Mouse (Mus musculus): ENCODE data around the gene Zfp62.

Zfp62 gene

DNA sequence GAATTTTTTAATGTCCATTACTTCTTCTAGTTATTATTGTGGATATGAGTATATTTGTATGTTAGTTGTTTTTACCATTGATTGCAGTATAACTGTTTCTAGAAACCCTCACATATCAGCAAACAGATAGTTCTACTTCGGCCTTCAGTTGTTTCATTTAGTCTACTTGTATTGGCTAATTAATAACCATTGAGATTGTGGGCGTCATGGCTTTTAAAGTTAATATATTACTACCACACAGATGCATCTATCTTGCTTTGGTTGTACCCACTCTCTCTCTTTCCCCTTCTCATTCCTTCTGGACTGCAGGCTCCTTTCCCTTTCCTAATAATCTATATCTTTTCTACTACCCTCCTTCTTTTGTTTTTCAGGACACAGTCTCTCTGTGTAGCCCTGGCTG lies 56.2 kb downstream of the Zfp62 start:
- CTCF ChIA-PET: no interaction called here
- POLR2A ChIA-PET: no interaction called here

DNA sequence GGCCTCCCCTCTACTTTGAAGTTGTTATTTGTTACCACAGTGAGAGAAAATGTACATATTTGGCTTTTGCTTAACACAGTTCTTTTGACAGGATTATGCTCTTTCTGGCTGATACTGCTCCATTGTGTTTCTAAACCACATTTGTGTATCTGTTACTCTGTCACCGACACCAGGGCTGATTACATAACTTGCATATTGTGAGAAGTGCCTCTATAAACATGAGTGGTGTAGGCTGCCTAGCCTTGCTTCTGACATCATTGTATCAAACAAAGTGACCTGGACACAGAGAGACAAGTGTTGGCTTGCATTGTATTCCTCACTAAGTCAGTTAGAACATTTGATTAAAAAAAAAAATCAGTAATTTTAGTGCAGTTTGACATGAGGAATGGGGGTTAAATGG lies 56.7 kb downstream of the Zfp62 start:
- CTCF ChIA-PET: no interaction called here
- POLR2A ChIA-PET: no interaction called here

DNA sequence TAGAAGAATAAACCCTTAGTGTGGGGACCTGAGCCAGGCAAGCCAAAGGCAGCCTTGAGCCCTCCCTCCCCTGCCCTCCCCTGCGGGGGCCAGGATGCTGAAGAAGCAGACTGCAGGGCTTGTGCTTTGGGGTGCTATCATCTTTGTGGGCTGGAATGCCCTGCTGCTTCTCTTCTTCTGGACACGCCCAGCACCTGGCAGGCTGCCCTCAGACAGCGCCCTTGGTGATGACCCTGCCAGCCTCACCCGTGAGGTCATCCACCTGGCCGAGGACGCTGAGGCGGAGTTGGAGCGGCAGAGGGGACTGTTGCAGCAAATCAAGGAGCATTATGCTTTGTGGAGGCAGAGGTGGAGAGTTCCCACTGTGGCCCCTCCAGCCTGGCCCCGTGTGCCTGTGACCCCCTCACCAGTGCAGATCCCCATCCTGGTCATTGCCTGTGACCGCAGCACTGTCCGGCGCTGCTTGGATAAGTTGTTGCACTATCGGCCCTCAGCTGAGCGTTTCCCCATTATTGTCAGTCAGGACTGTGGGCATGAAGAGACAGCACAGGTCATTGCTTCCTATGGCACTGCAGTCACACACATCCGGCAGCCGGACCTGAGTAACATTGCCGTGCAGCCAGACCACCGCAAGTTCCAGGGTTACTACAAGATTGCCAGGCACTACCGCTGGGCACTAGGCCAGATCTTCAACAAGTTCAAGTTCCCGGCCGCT lies 57.7 kb downstream of the Zfp62 start:
- ChIA-PET POLR2A (interaction anchor here in 3 of 4 experiments (0.5 to 2.2 kb wide), 10 partner anchors 10 to 462 kb away, joined by 3 to 13 read pairs (median 5); partner anchors contain the start of genes Zfp62 (in 3 of the 3) and Rack1 (in 1 of the 3)), CTCF (interaction anchor here in 1 of 4 experiments (1.1 kb wide), 1 partner anchor 376 kb away, joined by 3 read pairs; no protein-coding TSS in a partner anchor)

DNA sequence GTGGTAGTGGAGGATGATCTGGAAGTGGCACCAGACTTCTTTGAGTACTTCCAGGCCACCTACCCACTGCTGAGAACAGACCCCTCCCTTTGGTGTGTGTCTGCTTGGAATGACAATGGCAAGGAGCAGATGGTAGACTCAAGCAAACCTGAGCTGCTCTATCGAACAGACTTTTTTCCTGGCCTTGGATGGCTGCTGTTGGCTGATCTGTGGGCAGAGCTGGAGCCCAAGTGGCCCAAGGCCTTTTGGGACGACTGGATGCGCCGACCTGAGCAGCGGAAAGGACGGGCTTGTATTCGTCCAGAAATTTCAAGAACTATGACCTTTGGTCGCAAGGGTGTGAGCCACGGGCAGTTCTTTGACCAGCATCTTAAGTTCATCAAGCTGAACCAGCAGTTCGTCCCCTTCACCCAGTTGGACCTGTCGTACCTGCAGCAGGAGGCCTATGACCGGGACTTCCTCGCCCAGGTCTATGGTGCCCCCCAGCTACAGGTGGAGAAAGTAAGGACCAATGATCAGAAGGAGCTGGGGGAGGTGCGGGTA lies 58.3 kb downstream of the Zfp62 start:
- ChIA-PET CTCF (interaction anchor here in 2 of 4 experiments (0.6 to 1.1 kb wide), 3 partner anchors 10 to 375 kb away, joined by 3 read pairs; no protein-coding TSS in a partner anchor), POLR2A (interaction anchor here in 3 of 4 experiments (0.5 to 2.2 kb wide), 16 partner anchors 8 to 462 kb away, joined by 3 to 13 read pairs (median 4); partner anchors contain the start of genes Zfp62 (in 3 of the 3) and Rack1 (in 1 of the 3))

DNA sequence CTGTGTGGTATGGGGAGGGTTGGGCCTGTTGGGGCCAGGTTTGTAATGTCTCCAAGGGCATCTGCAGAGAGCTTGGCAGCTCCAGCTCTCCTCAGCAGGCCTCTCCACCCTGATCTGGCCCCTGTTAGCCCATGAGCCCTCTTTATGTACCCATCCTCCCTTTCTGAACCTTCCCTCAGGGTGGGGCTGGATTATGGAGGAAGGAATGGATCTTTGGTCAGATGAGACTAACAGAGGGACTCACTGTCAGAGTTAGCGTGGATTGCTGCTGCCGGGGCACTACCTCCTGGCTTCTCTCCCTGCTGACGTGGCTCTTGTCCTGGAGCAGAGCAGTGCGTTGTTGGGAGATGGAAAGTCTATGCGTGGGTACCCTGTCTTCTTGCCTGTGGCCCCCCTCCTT lies 59.2 kb downstream of the Zfp62 start:
- CTCF ChIA-PET: interaction anchor here in 1 of 4 experiments (1.0 to 1.1 kb wide), 2 partner anchors 9 to 374 kb away, joined by 3 read pairs; no protein-coding TSS in a partner anchor
- POLR2A ChIA-PET: interaction anchor here in 3 of 4 experiments (0.6 to 2.4 kb wide), 8 partner anchors 9 to 470 kb away, joined by 3 to 13 read pairs (median 6); partner anchors contain the start of gene Zfp62 (in 2 of the 3)

DNA sequence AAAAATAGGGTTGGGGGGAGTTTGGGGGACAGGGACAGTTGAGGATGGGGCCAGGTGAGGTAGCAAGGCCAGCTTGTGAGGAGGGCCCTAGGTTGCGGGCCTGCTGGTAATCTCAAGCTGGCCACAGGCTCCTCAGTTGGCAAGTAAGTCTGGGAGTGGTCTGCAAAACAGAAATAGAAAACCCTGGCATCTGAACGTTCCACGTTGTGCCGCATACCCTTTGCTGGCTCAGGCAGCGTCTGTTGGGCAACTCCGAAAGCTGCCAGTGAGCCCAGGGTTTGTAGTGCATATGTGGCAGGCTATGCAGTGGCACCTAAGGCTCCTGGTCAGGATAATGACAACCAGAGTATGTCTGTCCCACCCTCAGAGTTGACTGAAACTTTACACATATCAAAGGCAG lies 60.1 kb downstream of the Zfp62 start:
- ChIA-PET CTCF (no interaction called here), POLR2A (interaction anchor here in 2 of 4 experiments (2.2 to 2.4 kb wide), 2 partner anchors 18 to 60 kb away, joined by 6 read pairs; partner anchors contain the start of gene Zfp62 (in 1 of the 2))

DNA sequence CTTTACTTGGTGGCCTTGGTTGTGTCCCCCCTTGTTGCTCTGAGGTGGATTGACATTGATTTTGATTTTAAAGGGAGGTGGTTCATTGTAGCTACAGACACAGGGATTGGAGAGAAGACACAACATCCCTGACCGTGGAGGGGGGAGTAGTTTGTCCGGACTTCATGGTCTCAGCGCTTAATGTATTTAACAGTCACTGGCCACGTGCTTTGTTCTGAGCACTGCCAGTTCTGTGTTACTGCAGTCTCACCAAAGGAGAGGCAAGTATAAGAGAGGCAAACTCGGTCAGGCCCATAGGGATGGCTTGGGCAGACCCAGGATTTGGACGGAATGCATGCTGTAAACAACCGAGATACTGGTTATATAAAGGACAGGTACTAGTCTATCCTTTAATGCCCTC lies 61.0 kb downstream of the Zfp62 start:
- ChIA-PET CTCF (interaction anchor here in 1 of 4 experiments (0.6 kb wide), 1 partner anchor 1036 kb away, joined by 3 read pairs; no protein-coding TSS in a partner anchor), POLR2A (interaction anchor here in 3 of 4 experiments (1.0 to 2.4 kb wide), 5 partner anchors 10 to 61 kb away, joined by 3 to 6 read pairs (median 3); partner anchors contain the start of gene Zfp62 (in 1 of the 3))

DNA sequence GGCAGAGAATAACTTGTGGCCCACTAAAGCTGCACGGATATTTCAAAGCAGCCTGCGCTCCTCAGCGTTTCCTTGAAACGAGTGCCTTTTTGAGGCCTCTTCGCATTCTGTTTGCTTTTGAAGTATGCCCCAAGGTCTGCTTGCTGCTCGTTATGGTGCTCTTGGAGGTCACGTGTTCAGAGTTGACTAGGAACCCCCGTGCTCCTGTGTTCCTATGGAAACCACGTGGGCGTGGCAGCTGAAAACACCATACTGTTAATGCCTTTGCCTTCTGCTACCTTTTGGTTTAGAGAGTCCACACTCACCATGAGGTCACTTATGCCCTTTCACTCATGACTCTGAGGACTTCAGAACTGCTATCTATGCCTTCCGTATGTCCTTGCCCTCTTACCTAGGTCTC lies 61.5 kb downstream of the Zfp62 start:
- ChIA-PET CTCF (no interaction called here), POLR2A (interaction anchor here in 3 of 4 experiments (1.0 to 2.0 kb wide), 5 partner anchors 10 to 62 kb away, joined by 3 to 6 read pairs (median 3); partner anchors contain the start of gene Zfp62 (in 1 of the 3))

DNA sequence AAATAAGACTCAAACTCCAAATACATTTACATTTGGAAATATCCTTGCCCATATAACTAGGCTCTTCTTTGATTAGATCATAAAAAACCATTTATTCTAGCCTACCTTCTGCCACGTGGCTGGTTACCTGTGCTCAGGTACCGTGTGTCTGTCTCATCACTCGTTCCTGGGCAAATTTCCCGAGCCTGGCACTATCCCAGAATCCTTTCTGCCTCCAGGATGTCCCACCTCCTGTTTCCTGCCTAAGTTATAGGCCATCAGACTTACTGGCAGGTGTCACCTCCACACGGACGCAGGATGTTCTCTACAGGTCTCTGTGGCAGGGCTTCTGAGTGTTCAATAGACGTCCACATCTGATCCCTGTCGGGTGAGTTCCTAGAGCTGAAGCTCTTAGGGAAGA lies 62.0 kb downstream of the Zfp62 start:
- CTCF ChIA-PET: interaction anchor here in 1 of 4 experiments (0.6 kb wide), 1 partner anchor 50 kb away, joined by 6 read pairs; no protein-coding TSS in a partner anchor
- POLR2A ChIA-PET: interaction anchor here in 3 of 4 experiments (1.0 to 2.0 kb wide), 4 partner anchors 11 to 62 kb away, joined by 3 to 6 read pairs (median 4); partner anchors contain the start of gene Zfp62 (in 1 of the 3)

DNA sequence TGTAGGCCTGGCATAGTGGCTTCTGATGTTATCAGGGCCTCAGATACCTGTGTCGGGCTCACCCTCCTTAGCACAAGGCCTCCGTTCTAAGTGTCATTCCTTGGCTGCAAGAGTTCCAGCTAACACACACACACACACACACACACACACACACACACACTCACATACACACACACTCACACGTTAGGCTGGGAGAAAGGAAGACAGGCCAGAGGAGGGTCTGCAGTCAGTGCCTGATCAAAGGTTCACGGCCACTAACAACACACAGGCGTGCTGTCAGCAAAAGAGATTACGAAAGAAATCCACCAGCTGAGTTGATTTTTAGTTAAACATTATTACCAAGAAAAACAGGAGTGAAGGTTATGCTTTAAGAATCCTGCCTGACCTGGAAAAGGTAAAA lies 63.6 kb downstream of the Zfp62 start:
- ChIA-PET POLR2A (interaction anchor here in 1 of 4 experiments (2.8 kb wide), 1 partner anchor 64 kb away, joined by 10 read pairs; the partner anchor contains the start of gene Zfp62), CTCF (interaction anchor here in 2 of 4 experiments (0.6 to 0.8 kb wide), 2 partner anchors 9 to 476 kb away, joined by 4 read pairs; no protein-coding TSS in a partner anchor)

DNA sequence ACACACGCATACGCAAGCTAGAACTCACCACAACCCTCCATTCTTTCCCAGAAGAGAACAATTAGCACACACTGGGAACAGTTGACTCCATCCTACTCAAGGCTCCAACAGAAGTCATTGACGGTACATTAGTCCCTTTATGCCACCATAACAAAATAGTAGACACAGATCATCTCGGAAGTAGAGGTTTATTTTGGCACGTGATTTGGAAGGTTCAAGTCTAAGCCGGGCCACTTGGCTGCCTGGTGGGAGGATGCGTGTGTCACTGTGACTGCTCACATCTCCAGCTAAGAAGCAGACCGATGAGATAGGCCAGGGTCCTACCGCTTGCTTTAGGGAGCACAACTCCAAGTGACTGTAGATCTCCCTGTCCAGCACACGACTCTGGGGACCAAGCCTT lies 64.2 kb downstream of the Zfp62 start:
- ChIA-PET POLR2A (interaction anchor here in 2 of 4 experiments (1.0 to 2.8 kb wide), 3 partner anchors 22 to 64 kb away, joined by 4 to 10 read pairs (median 7); partner anchors contain the start of gene Zfp62 (in 2 of the 2)), CTCF (no interaction called here)

DNA sequence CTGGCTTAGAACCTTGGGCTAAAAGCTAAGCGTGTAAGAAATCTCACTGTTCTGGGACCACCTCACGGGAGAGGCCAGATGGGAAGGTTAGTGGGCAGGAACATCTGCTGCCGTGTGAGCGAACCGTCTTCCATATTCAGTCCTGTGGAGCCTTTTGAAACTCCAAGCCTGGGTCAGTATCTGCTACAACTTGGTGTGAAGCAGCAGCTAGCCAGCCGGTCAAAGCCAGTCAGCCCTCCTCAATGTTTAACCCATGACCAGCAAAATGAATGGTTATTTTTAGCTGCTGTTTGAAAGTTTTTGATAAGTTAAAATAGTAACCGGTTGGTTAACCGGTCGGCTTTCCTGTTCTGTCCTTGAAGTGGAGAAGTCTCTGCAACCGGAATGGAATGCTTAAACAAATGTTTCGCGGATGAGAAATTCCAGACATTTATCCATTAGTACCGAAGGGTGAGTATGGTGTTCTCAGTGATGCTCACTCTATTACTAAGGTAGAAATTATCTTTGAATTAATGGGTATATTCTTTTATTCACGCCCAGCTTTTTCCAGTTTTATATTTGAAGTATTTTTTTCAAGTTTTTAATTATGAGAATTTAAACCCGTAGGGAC lies 65.0 kb downstream of the Zfp62 start:
- POLR2A ChIA-PET: interaction anchor here in 3 of 4 experiments (0.5 to 2.8 kb wide), 4 partner anchors 22 to 525 kb away, joined by 4 to 10 read pairs (median 6); partner anchors contain the start of gene Zfp62 (in 2 of the 3)

More for the DNA sequence above, 65.0 kb downstream of the Zfp62 start:
- CTCF ChIA-PET: no interaction called here
